Mouse (Mus musculus) E14TG2a.4 (cell line): ENCODE results near the gene Adra2c.

Source experiments
- H3K27me3 ChIP-seq: 2 replicates; pipeline ENCODE4 v1.6.1; 2014; ENCODE audit warnings: low read length, control low read depth; ENCODE audit not compliant: insufficient read depth
- H3K36me3 ChIP-seq: 2 replicates; pipeline ENCODE4 v1.6.1; 2014; ENCODE audit warnings: low read length, control low read depth; ENCODE audit not compliant: insufficient read depth
- H3K4me1 ChIP-seq: replicated peaks from 2 replicates; pipeline ENCODE4 v1.6.1; 2014; ENCODE audit warnings: low read depth, low read length, control low read depth
- H3K4me3 ChIP-seq: replicated peaks from 2 replicates; pipeline ENCODE4 v1.5.1; 2014; ENCODE audit warnings: mild to moderate bottlenecking, low read length
- H3K9me3 ChIP-seq: 2 replicates; pipeline ENCODE4 v1.6.1; 2014; ENCODE audit warnings: low read length, control low read depth
- CTCF ChIP-seq: conservative IDR thresholded peaks from 2 replicates; pipeline ENCODE4 v1.5.1; 2014; ENCODE audit warnings: low read length
- NANOG ChIP-seq: IDR thresholded peaks from 2 replicates; pipeline ENCODE4 v1.6.1; 2014; ENCODE audit warnings: borderline replicate concordance, low read length, mixed read lengths
- POU5F1 ChIP-seq: IDR thresholded peaks from 2 replicates; pipeline ENCODE4 v1.6.1; 2014; ENCODE audit warnings: low read length, borderline replicate concordance

Gene Adra2c

DNA sequence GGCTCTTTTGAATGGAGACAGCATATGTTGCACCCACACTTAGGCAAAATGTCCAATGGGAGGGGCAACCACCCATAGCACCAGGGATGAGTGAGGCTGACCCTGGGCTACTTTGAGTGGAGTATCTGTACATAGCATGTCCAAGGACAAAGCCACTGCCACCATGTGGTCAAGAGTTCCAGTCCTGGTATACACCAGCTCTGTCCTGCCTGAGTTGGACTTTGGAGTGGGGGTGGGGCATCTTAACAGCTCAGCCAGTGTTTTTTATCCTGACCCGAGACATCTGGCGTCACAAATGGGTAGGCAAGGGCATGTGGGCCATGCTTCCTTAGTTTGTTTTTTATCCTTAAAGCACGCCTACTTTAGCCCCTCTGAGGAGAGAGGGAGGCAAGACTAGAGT is 36.5 kb downstream of the Adra2c start:
- no peak for TF ChIP-seq CTCF
- no peak for TF ChIP-seq POU5F1
- no peaks in the 10 kb centered on the region for H3K9me3 ChIP-seq
- H3K36me3 ChIP-seq = no peaks in the 10 kb centered on the region
- H3K27me3 ChIP-seq = peaks cover 68% of the 10 kb centered on the region
- H3K4me3 ChIP-seq = no peak overlapping the region
- H3K4me1 ChIP-seq = peaks cover 15% of the 10 kb centered on the region

GRCm38 (mm10) chr5:35315204-35315603 is 37.1 kb downstream of the Adra2c start:
- peaks cover 15% of the 10 kb centered on the region for H3K4me1 ChIP-seq
- H3K36me3 ChIP-seq = no peaks in the 10 kb centered on the region
- TF ChIP-seq NANOG (no peak), POU5F1 (no peak)
- H3K9me3 ChIP-seq = no peaks in the 10 kb centered on the region
- peaks cover 68% of the 10 kb centered on the region for H3K27me3 ChIP-seq
- H3K4me3 ChIP-seq = no peak overlapping the region

- Histone ChIP-seq H3K4me3 (no peak overlapping the region), H3K9me3 (no peaks in the 10 kb centered on the region), H3K4me1 (no peaks in the 10 kb centered on the region), H3K36me3 (no peaks in the 10 kb centered on the region), H3K27me3 (peaks cover 37% of the 10 kb centered on the region)
- no peak for TF ChIP-seq POU5F1
- TF ChIP-seq CTCF = no peak
Observed at GRCm38 (mm10) chr5:35320650-35321049, 42.5 kb downstream of the Adra2c start.

DNA sequence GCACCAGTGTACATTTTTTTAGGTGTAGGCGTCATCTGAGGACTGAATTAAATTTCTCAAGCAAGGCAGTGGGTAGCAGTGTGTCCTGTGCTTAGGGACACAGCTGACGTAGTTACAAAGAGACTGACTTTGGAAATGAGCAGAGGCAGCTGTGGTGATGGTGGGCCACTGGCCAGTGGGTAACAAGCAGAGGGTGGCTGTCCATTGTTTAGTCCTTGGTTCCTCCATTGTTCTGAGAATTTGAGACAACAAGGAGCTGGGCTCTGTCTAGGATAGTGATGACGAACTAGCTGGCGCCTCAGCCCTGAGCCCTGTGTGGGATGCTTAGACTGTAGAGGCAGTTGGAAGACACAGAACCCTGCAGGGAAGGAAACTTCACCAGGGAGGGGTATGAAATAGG is 52.7 kb downstream of the Adra2c start:
- no peak for TF ChIP-seq CTCF
- no peak for TF ChIP-seq NANOG
- TF ChIP-seq POU5F1 = no peak
- H3K4me3 ChIP-seq = no peak overlapping the region
- H3K36me3 ChIP-seq = no peaks in the 10 kb centered on the region
- H3K27me3 ChIP-seq = peaks cover 29% of the 10 kb centered on the region
- no peaks in the 10 kb centered on the region for H3K4me1 ChIP-seq
- no peaks in the 10 kb centered on the region for H3K9me3 ChIP-seq
